Mouse (Mus musculus) small intestine, adult 2 months (tissue): ENCODE measurements around the gene Tbl1x. TPM values are rescaled to one million over a fixed set of nuclear protein-coding genes. Genes with fewer than 3 reads are reported as not detected.

Source experiments
- H3K27ac ChIP-seq: fragments of 200-500 bp; 2 replicates; pipeline ENCODE4 v1.5.1; 2012; ENCODE audit warnings: low read depth, low read length, control low read depth, inconsistent platforms; ENCODE audit not compliant: insufficient read depth
- H3K27me3 ChIP-seq: fragments of 200-500 bp; 2 replicates; pipeline ENCODE4 v1.6.1; 2012; ENCODE audit warnings: mild to moderate bottlenecking, moderate library complexity, low read length, inconsistent platforms; ENCODE audit not compliant: control insufficient read depth, insufficient read depth
- H3K36me3 ChIP-seq: fragments of 200-500 bp; 2 replicates; pipeline ENCODE4 v1.6.1; 2012; ENCODE audit warnings: mild to moderate bottlenecking, low read length, control low read depth, inconsistent platforms; ENCODE audit not compliant: control insufficient read depth, insufficient read depth
- H3K4me1 ChIP-seq: fragments of 200-500 bp; 2 replicates; pipeline ENCODE4 v1.6.1; 2012; ENCODE audit warnings: low read length, inconsistent platforms, mixed read lengths; ENCODE audit not compliant: control insufficient read depth, insufficient read depth, insufficient read length
- H3K4me3 ChIP-seq: fragments of 200-500 bp; 2 replicates; pipeline ENCODE4 v1.5.1; 2012; ENCODE audit warnings: low read depth, mild to moderate bottlenecking, control low read depth, inconsistent platforms, low read length, moderate library complexity
- CTCF ChIP-seq: fragments of 200-500 bp; IDR thresholded peaks from 2 replicates; pipeline ENCODE4 v1.5.1; 2012; ENCODE audit warnings: low read depth, mild to moderate bottlenecking, control low read depth, inconsistent platforms, low read length, moderate library complexity, mixed read lengths; ENCODE audit not compliant: insufficient replicate concordance, insufficient read length; ENCODE audit errors: extremely low read depth
- POLR2A ChIP-seq: fragments of 200-500 bp; IDR thresholded peaks from 2 replicates; pipeline ENCODE4 v1.6.1; 2012; ENCODE audit warnings: low read depth, mild to moderate bottlenecking, control low read depth, inconsistent platforms, low read length, moderate library complexity
- WGBS: fragments of 180-500 bp; shearing (Covaris S2); methylation state at CpG from one replicate; pipeline ENCODE4 v1.1.7; 2018; 5-methylcytosine and 5-hydroxymethylcytosine counted together
- polyA plus RNA-seq: library from polyadenylated mRNA; depleted of rRNA; stranded (reverse); fragments of >200 nt; gene quantifications from 2 replicates; pipeline ENCODE4 v1.2.3, GENCODE M21; 2012; rRNA removed

Tbl1x gene
- polyA plus RNA-seq = 4.4 and 6.4 TPM in 2 replicates

DNA sequence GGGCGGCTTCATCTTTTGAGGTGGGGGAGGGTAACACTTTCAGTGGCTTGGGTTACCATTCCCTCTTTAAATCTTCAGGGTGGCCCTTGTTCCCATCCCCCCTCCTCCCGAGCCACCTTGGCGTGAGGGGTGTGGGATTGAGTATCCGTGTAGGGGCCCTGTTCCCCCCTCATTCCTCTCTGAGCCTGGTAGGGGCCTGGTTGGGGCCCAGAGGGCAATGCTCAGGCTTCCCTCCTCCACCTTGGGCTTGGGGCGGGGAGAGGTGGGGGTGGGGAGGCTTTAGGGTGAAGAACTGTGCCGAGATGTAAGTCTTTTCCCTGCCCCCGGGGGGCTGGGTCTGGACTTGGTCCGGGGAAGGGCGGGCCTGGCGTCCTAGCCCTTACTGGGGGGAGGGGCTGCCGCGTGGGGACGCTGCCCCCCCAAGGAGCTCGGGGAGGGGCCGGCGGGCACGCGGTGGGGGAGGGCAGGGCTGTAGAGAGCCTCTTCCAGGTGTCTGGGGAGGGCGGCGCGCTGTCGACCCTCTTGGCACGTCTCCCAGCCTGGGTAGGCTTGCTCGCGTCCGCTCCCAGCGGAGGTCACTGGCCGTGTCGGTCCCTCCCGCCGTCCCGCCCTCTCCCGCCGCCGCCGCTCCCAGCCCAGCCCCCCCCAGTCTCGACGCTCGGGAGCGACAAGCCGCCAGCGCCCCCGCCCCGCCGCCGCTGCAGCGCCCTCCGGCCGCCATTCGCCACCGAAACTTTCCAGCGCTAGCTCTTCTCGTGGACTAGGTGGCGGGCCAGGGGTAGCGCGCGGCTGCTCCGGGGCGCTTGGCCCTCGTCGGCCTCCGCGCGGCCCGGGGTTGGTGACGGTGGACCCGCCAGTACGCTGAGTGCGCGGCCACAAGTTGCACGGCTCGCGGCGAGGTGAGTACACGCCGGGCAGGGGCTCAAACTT, at the start of gene Tbl1x:
Tbl1x (plus strand) TSS at position 643 of the 930 bp plus-strand sequence.
- WGBS = 17% methylated on average over 56 of the region's 76 CpGs
- Histone ChIP-seq H3K4me1 (0 out of 2 replicates have a peak, but pooled peaks cover 10% of the 10 kb centered on the region), H3K27me3 (no peaks in the 10 kb centered on the region), H3K36me3 (no peaks in the 10 kb centered on the region), H3K27ac (peak within 1 kb of the TSS; percentile 91), H3K4me3 (peak within 1 kb of the TSS; percentile 94)
- TF ChIP-seq POLR2A (peak; percentile 26; the same call in 1 of the 2 replicates), CTCF (no peak)

DNA sequence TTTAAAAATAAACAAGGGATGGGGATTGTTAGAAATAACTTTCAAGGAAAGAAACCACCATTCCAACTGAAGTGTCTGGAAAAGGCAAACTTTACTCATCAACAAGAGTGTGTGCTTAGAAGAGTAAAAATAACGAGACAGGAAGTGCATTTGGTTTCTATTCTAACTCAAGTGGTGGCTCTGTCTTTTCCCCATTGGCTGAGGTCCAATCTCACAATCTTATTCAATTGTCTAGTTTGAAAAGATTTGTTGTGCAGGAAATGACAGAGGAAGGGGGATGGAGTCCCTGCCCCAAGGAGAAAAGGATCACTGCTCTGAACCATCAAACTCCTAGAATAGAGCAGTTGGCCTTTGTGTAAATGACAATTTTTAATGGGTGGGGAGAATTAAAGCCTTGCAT, 41.6 kb upstream of the Tbl1x start:
- no peak for TF ChIP-seq CTCF
- TF ChIP-seq POLR2A = no peak
- Histone ChIP-seq H3K4me3 (no peak overlapping the region), H3K27me3 (no peaks in the 10 kb centered on the region), H3K36me3 (no peaks in the 10 kb centered on the region), H3K4me1 (peaks cover 3% of the 10 kb centered on the region; the same call in 1 of the 2 replicates), H3K27ac (no peak overlapping the region)
- 36% methylated on average over 1 of the region's 1 CpGs for WGBS

DNA sequence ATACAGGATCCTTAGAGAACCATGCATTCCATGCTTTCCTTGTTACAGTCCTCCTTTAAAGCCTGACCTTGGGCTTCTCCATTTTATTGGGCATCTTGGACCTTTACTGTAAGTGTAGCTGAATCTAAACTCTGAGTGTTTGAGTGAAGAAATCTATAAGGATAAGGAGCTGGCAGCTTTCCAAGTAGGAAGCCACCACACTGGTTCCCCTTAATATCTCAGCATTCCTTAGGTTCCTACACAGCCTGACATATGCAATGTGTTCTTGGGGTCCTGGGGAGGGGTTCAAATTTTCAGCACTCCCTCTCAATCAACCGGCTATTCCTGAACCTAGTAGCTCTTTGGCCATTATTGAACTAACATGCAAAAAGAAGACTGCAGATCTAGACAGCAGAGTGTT, 38.0 kb upstream of the Tbl1x start:
- H3K4me1 ChIP-seq = peaks cover 3% of the 10 kb centered on the region; the same call in 1 of the 2 replicates
- no peaks in the 10 kb centered on the region for H3K27me3 ChIP-seq
- TF ChIP-seq POLR2A (no peak), CTCF (no peak)
- H3K27ac ChIP-seq = no peak overlapping the region; the same call in 1 of the 2 replicates
- no peaks in the 10 kb centered on the region for H3K36me3 ChIP-seq
- no peak overlapping the region for H3K4me3 ChIP-seq
- 77% methylated on average over 1 of the region's 1 CpGs for WGBS

DNA sequence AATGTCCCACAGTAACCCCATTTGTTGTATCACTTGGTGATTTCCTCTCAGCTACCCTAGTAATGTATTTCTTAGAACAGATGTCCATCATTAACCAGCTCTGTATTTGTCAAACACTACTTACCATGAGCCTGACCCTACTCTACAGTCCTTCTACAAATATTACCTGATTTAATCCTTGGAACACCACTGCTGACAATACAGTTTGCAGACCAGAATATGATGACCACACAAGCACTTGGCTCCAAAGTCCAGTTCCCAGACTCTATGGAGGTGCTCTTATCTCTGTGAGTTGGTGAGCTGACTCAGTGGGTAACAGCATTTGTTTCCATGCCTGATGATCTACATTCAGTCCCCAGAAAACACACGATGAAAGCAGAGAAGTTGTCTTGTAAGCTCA, 37.3 kb upstream of the Tbl1x start:
- H3K4me3 ChIP-seq = no peak overlapping the region
- H3K4me1 ChIP-seq = peaks cover 3% of the 10 kb centered on the region; the same call in 1 of the 2 replicates
- no peak overlapping the region for H3K27ac ChIP-seq
- WGBS = 34% methylated on average over 1 of the region's 1 CpGs
- TF ChIP-seq CTCF (no peak), POLR2A (no peak)
- H3K36me3 ChIP-seq = no peaks in the 10 kb centered on the region
- H3K27me3 ChIP-seq = no peaks in the 10 kb centered on the region

DNA sequence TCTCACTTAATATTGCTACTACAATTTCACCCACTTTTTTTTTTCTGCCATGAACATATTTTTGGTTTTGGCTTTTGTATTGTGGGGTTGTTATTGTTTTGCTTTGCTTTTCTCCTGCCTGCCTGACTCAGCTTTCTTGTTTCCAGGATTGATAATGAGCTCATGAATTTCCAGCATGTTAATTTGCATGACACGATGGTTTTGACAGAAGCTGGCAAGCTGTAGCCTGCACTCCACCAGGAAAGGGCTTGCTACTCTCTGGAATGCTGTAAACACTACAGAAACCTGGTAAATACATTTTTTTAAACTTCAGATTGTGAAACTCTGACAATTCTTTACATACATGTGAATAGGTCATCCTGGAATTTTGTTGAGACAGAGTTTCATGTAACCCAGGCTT, 36.3 kb upstream of the Tbl1x start:
- Histone ChIP-seq H3K4me1 (peaks cover 3% of the 10 kb centered on the region; the same call in 1 of the 2 replicates), H3K36me3 (no peaks in the 10 kb centered on the region), H3K27ac (no peak overlapping the region), H3K27me3 (no peaks in the 10 kb centered on the region), H3K4me3 (no peak overlapping the region)
- TF ChIP-seq CTCF = no peak
- no peak for TF ChIP-seq POLR2A
- WGBS = 11% methylated on average over 1 of the region's 1 CpGs

DNA sequence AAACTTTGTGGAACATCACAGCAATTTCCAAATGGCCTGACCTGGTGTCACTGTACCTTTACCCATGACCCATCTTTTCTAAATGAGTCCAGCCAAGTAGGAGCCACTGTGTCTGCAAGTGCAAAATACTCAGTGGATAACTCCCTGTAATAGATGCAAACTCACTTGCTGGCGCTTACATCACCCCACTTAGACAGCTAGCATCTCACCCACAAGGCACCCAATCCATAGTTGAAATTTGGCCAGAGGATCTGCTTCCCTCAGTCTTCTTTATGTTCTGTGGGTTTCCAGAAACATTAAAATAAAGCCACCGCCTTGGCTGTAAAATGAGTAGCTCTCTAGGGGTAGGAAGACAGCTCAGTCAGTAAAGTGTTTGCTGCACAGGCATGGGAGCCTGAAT, 33.3 kb upstream of the Tbl1x start:
- TF ChIP-seq POLR2A = no peak
- no peak for TF ChIP-seq CTCF
- WGBS = 84% methylated on average over 2 of the region's 2 CpGs
- Histone ChIP-seq H3K4me3 (no peak overlapping the region), H3K4me1 (peaks cover 3% of the 10 kb centered on the region; the same call in 1 of the 2 replicates), H3K36me3 (no peaks in the 10 kb centered on the region), H3K27ac (no peak overlapping the region), H3K27me3 (no peaks in the 10 kb centered on the region)
